Mouse (Mus musculus): ENCODE results near the gene 6030458C11Rik. TPM values are rescaled to one million over a fixed set of nuclear protein-coding genes. Genes with fewer than 3 reads are reported as not detected.

The 6030458C11Rik gene
- total and polyA plus RNA-seq, 2 experiments from 2014 or later = 9.5 to 16.1 TPM

DNA sequence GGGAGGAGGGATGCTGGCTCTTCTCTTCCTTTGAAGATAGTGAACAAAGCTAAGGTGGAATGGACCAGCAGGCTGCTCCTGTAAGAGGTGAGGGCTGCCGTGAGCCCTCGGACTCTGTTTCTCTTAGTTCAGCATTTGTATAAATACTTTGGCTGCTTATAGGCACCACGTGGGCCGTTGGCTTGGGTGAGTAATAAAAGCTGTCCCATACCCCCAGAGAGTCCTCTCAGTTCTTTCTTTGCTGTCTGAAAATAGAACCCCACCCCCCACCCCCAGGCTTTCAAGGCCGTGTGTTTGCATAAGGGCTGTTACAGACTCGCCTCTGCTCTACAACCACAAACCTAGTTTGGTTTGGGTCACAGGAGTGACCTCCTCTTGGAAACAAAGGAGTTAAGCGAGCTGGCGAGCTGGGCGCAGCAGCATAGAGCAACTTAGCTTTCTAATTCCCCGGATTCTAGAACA, 35.0 kb downstream of the 6030458C11Rik start:
- 0 out of 2 replicates have a peak overlapping the region, but pooled peaks have one; percentile 20 for H3K9ac ChIP-seq (replicated peaks; ENCODE audit: low read depth, low read length)

DNA sequence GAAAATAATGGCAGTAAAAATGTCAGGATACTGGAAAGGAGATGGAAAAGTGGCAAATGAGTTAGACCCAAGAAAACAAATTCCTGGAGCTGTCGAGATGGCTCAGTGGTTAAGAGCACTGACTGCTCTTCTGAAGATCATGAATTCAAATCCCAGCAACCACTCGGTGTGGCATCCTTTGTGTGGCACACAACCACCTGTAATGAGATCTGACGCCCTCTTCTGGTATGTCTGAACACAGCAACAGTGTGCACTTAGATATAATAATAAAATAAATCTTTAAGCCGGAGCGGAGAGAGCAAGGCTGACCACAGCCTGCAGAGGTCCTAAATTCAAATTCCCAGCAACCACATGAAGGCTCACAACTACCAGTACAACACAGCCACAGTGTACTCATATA, 35.9 kb downstream of the 6030458C11Rik start:
- H3K27me3 ChIP-seq (ENCODE audit: control insufficient read depth, insufficient read depth, low read length) = no peaks in the 10 kb centered on the region
- 81% methylated on average over 5 of the region's 5 CpGs for WGBS
- no peak overlapping the region for H3K4me2 ChIP-seq (ENCODE audit: low read depth, low read length)
- no peak overlapping the region for H3K27ac ChIP-seq (ENCODE audit: low read depth)
- H3K36me3 ChIP-seq (replicated peaks; ENCODE audit: control insufficient read depth, insufficient read depth, low read length) = no peaks in the 10 kb centered on the region
- no peak overlapping the region for H3K4me3 ChIP-seq (ENCODE audit: low read depth, low read length)
- H3K4me1 ChIP-seq (ENCODE audit: control insufficient read depth, insufficient read depth) = peaks cover 8% of the 10 kb centered on the region; the same call in 1 of the 2 replicates
- no peak for ATAC-seq (ENCODE audit: insufficient read depth, low read depth)
- TF ChIP-seq EP300 (IDR thresholded peaks at IDR 0.05; ENCODE audit: low read depth) = no peak
- no peak for TF ChIP-seq CTCF (IDR thresholded peaks at IDR 0.05; ENCODE audit: low read depth)
- H3K9me3 ChIP-seq (replicated peaks; ENCODE audit: control insufficient read depth, low read length) = no peaks in the 10 kb centered on the region
- no peak for DNase-seq (ENCODE audit: low spot score)
- H3K9ac ChIP-seq (replicated peaks; ENCODE audit: low read depth, low read length) = no peak overlapping the region

More for the DNA sequence above, 35.0 kb downstream of the 6030458C11Rik start:
- H3K27ac ChIP-seq (ENCODE audit: low read depth) = peak overlapping the region; percentile 51
- H3K36me3 ChIP-seq (replicated peaks; ENCODE audit: control insufficient read depth, insufficient read depth, low read length) = no peaks in the 10 kb centered on the region
- 26% methylated on average over 10 of the region's 10 CpGs for WGBS
- no peak overlapping the region for H3K4me2 ChIP-seq (ENCODE audit: low read depth, low read length)
- H3K27me3 ChIP-seq (ENCODE audit: control insufficient read depth, insufficient read depth, low read length) = no peaks in the 10 kb centered on the region
- H3K4me1 ChIP-seq (ENCODE audit: control insufficient read depth, insufficient read depth) = peaks cover 8% of the 10 kb centered on the region; the same call in 1 of the 2 replicates
- TF ChIP-seq CTCF (IDR thresholded peaks at IDR 0.05; ENCODE audit: low read depth) (no peak), EP300 (IDR thresholded peaks at IDR 0.05; ENCODE audit: low read depth) (no peak)
- DNase-seq (ENCODE audit: low spot score) = peak; percentile 25
- no peaks in the 10 kb centered on the region for H3K9me3 ChIP-seq (replicated peaks; ENCODE audit: control insufficient read depth, low read length)
- ATAC-seq (ENCODE audit: insufficient read depth, low read depth) = peak; percentile 57
- no peak overlapping the region for H3K4me3 ChIP-seq (ENCODE audit: low read depth, low read length)

DNA sequence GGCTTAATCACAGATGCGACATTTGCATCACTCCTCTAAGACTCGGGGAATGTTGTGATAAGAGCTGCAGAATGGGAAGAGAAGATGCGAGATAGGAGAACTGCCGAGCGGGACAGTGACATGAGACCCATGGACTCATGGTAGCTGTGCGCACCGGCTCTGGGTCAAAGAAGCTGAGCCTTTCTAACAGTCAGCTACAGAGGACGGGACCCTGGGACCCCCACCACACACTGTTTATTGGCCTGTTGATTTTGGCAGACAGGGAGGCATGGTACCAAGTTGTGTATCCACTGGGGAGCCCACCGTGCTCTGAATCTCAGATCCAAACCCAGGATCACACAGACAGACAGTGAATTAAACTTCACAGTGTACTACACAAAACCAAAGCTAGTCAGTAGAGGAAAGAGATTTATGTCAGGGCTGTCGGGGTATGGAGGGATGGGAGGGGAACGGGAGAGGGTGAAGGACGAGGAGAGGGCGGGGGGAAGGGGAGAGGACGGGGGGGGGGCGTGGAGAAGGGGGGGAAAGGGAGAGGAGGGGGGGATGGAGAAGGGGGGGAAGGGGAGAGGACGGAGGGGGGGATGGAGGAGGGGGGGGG, 42.6 kb downstream of the 6030458C11Rik start:
- no peak overlapping the region for H3K4me2 ChIP-seq (ENCODE audit: low read depth, low read length)
- H3K4me3 ChIP-seq (ENCODE audit: low read depth, low read length) = no peak overlapping the region
- no peak for ATAC-seq (ENCODE audit: insufficient read depth, low read depth)
- no peaks in the 10 kb centered on the region for H3K4me1 ChIP-seq (ENCODE audit: control insufficient read depth, insufficient read depth)
- H3K9me3 ChIP-seq (replicated peaks; ENCODE audit: control insufficient read depth, low read length) = no peaks in the 10 kb centered on the region; the same call in 1 of the 2 replicates
- 44% methylated on average over 13 of the region's 16 CpGs for WGBS
- H3K27me3 ChIP-seq (ENCODE audit: control insufficient read depth, insufficient read depth, low read length) = no peaks in the 10 kb centered on the region
- H3K9ac ChIP-seq (replicated peaks; ENCODE audit: low read depth, low read length) = no peak overlapping the region
- no peak overlapping the region for H3K27ac ChIP-seq (ENCODE audit: low read depth)
- TF ChIP-seq CTCF (IDR thresholded peaks at IDR 0.05; ENCODE audit: low read depth) (no peak), EP300 (IDR thresholded peaks at IDR 0.05; ENCODE audit: low read depth) (no peak)
- H3K36me3 ChIP-seq (replicated peaks; ENCODE audit: control insufficient read depth, insufficient read depth, low read length) = no peaks in the 10 kb centered on the region
- no peak for DNase-seq (ENCODE audit: low spot score)

DNA sequence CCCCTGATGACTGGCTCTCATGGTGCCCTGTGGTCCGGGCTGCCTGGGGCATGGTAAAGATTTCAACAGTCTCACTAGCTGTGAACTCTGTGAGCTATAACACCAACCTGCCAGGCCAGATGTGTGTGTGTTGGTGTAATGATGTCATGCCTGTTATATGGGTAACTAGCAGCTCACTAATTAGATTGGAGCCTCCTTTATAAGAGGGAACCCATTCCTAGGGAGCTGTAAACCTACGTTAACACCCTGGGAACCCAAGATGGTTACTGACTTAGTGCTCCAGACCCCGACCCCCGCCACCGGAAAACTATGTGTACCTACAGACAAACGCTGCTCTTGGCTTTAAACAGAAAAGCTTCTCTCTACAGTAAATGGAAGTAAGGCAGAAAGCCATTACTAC, 43.2 kb downstream of the 6030458C11Rik start:
- Histone ChIP-seq H3K27ac (ENCODE audit: low read depth) (no peak overlapping the region), H3K9ac (replicated peaks; ENCODE audit: low read depth, low read length) (no peak overlapping the region), H3K4me3 (ENCODE audit: low read depth, low read length) (no peak overlapping the region), H3K9me3 (replicated peaks; ENCODE audit: control insufficient read depth, low read length) (no peaks in the 10 kb centered on the region; the same call in 1 of the 2 replicates), H3K4me2 (ENCODE audit: low read depth, low read length) (no peak overlapping the region), H3K36me3 (replicated peaks; ENCODE audit: control insufficient read depth, insufficient read depth, low read length) (no peaks in the 10 kb centered on the region), H3K4me1 (ENCODE audit: control insufficient read depth, insufficient read depth) (no peaks in the 10 kb centered on the region), H3K27me3 (ENCODE audit: control insufficient read depth, insufficient read depth, low read length) (no peaks in the 10 kb centered on the region)
- no peak for ATAC-seq (ENCODE audit: insufficient read depth, low read depth)
- WGBS = 80% methylated on average over 6 of the region's 6 CpGs
- TF ChIP-seq CTCF (IDR thresholded peaks at IDR 0.05; ENCODE audit: low read depth) (no peak), EP300 (IDR thresholded peaks at IDR 0.05; ENCODE audit: low read depth) (no peak)
- DNase-seq (ENCODE audit: low spot score) = no peak

DNA sequence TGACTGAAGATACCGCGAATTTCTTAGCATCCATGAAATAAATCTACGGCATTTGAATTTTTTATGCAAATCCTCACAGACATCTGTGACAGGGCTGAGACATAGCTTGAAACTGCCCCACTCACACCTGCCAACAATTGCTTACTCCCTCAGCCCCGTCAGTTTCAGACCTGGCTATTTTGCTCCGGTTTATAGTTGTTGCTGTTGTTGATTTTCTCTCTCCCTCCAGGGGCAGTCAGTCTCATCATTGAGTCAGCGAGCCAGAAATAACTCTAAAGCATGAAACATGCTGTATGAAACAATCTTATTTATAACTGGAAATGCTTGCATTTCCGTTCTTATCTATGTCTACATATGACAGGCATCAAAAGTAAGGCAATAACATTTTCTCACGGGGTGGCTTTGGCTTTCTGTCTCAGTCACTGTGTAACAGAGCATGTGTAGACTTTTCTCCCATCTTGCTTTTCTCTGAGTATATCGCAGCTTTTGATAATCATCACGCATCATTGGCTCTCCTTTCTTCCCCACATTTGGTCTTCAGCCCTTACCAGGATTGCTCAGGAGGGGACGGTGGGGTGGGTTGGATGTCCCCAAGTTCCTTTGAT, 50.2 kb downstream of the 6030458C11Rik start:
- DNase-seq (ENCODE audit: low spot score) (peak; percentile 40), ATAC-seq (ENCODE audit: insufficient read depth, low read depth) (0 out of 2 replicates have a peak, but pooled peaks have one; percentile 41)
- Histone ChIP-seq H3K4me1 (ENCODE audit: control insufficient read depth, insufficient read depth) (peaks cover 11% of the 10 kb centered on the region), H3K4me3 (ENCODE audit: low read depth, low read length) (no peak overlapping the region), H3K36me3 (replicated peaks; ENCODE audit: control insufficient read depth, insufficient read depth, low read length) (no peaks in the 10 kb centered on the region), H3K9me3 (replicated peaks; ENCODE audit: control insufficient read depth, low read length) (no peaks in the 10 kb centered on the region; the same call in 1 of the 2 replicates), H3K27me3 (ENCODE audit: control insufficient read depth, insufficient read depth, low read length) (no peaks in the 10 kb centered on the region), H3K9ac (replicated peaks; ENCODE audit: low read depth, low read length) (no peak overlapping the region), H3K4me2 (ENCODE audit: low read depth, low read length) (no peak overlapping the region), H3K27ac (ENCODE audit: low read depth) (peak overlapping the region; percentile 51)
- 0 out of 2 replicates have a peak, but pooled peaks have one; percentile 2 for TF ChIP-seq CTCF (IDR thresholded peaks at IDR 0.05; ENCODE audit: low read depth)
- TF ChIP-seq EP300 (IDR thresholded peaks at IDR 0.05; ENCODE audit: low read depth) = no peak
- WGBS = 47% methylated on average over 11 of the region's 11 CpGs

Measured in heart, postnatal 0 days (tissue).